Mouse (Mus musculus): ENCODE measurements around the gene Nfyb. TPM values are rescaled to one million over a fixed set of nuclear protein-coding genes. Genes with fewer than 3 reads are reported as not detected.

The Nfyb gene
- 10 to 100 TPM; 78.6 to 86.0 TPM for polyA plus RNA-seq (2017; shearing (Covaris generic))

GRCm38 (mm10) chr10:82763840-82764631, at the start of gene Nfyb:
TSS of gene Nfyb (minus strand) at chr10:82764144.

Other genes starting within 250 kb of the Nfyb start
- gene 1190007I07Rik, start 140.9 kb downstream of the Nfyb start, polyA plus RNA-seq (2017; shearing (Covaris generic)): 10 to 100 TPM; 34.5 to 41.4 TPM
- 10 to 100 TPM; 60.3 to 62.5 TPM for gene Tdg, start 134.3 kb downstream of the Nfyb start, polyA plus RNA-seq (2017; shearing (Covaris generic))
- gene Glt8d2, start 73.5 kb downstream of the Nfyb start, polyA plus RNA-seq (2017; shearing (Covaris generic)): 1 to 10 TPM in 1 of 2 experiments, not detected in 1; 2.0 TPM
- 10 to 100 TPM; 27.5 to 29.1 TPM for gene Hcfc2, start 68.0 kb downstream of the Nfyb start, polyA plus RNA-seq (2017; shearing (Covaris generic))
- 10 to 100 TPM; 60.4 to 71.4 TPM for gene Txnrd1, start 69.8 kb upstream of the Nfyb start, polyA plus RNA-seq (2017; shearing (Covaris generic))
- under 1 TPM in 1 of 2 experiments, not detected in 1; 0.22 TPM for gene Eid3, start 102.5 kb upstream of the Nfyb start, polyA plus RNA-seq (2017; shearing (Covaris generic))
- gene Chst11, start 221.4 kb upstream of the Nfyb start, polyA plus RNA-seq (2017; shearing (Covaris generic)): under 1 TPM; 0.14 to 0.26 TPM

Data from activated CD4-positive, CD25-positive, alpha-beta regulatory T cell (primary cell).